Mouse (Mus musculus) brain, embryonic 14.5 days (tissue): Measurements from ENCODE around the gene Sgcb. TPM values are rescaled to one million over a fixed set of nuclear protein-coding genes. Genes with fewer than 3 reads are reported as not detected.

Source experiments
- DNase-seq: peaks from one replicate; pipeline ENCODE4 v3.0.0-alpha.2; 2011; ENCODE audit warnings: low read depth
- CTCF ChIP-seq: fragments of 200-500 bp; IDR thresholded peaks from 2 replicates; pipeline ENCODE4 v1.5.1; 2012; ENCODE audit warnings: inconsistent platforms, mild to moderate bottlenecking, moderate library complexity, borderline replicate concordance; ENCODE audit not compliant: insufficient read depth, insufficient read length; ENCODE audit errors: extremely low read depth
- POLR2A ChIP-seq: fragments of 200-500 bp; IDR thresholded peaks from 2 replicates; pipeline ENCODE4 v1.6.1; 2012; ENCODE audit warnings: mild to moderate bottlenecking, inconsistent platforms, borderline replicate concordance; ENCODE audit not compliant: poor library complexity, insufficient read depth, insufficient read length, severe bottlenecking; ENCODE audit errors: extremely low read depth
- polyA plus RNA-seq: library from polyadenylated mRNA; depleted of rRNA; stranded (reverse); fragments of >200 nt; gene quantifications from 2 replicates; pipeline ENCODE4 v1.2.3, GENCODE M21; 2012; rRNA removed

Gene Sgcb
- polyA plus RNA-seq, 1 experiment, result 20.6 TPM

DNA sequence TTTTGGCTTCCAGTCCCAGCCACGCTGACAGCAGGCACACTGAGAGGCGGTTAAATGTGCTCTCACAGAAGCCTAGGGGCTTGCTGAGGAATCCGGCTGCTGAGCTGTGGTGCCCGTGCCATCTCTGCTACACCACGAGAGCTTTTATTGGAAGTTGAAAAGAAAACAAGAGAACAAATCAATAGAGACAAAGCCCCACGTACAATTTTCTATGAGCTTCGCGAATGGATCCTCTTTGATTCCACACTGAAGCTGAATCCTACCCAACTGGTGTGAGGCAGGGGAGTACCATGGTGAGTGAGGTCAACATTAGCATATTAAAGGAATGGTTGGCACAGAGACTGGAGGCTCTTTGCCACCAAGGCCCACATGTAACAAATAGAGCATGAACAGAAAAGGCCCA, 46.2 kb downstream of the Sgcb start:
- TF ChIP-seq CTCF (no peak), POLR2A (no peak)
- DNase-seq, result peak; percentile 71

DNA sequence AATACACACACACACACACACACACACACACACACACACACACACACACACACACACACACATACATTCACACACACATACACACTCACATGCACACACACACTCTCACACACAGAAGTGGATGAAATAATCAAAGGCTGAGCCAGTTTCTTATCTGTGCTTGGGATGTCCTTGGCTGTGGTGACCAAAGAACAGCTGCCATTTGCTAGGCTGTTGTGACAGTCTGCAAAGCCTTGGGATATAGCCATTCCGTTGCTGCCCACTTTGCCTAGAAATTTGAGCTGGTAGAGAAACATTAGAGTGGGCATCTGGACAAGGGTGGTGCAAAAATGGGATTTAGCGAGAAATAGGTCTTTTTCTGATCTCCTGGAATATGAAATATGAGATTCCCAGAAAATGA, 47.6 kb downstream of the Sgcb start:
- TF ChIP-seq CTCF (no peak), POLR2A (no peak)
- no peak for DNase-seq

DNA sequence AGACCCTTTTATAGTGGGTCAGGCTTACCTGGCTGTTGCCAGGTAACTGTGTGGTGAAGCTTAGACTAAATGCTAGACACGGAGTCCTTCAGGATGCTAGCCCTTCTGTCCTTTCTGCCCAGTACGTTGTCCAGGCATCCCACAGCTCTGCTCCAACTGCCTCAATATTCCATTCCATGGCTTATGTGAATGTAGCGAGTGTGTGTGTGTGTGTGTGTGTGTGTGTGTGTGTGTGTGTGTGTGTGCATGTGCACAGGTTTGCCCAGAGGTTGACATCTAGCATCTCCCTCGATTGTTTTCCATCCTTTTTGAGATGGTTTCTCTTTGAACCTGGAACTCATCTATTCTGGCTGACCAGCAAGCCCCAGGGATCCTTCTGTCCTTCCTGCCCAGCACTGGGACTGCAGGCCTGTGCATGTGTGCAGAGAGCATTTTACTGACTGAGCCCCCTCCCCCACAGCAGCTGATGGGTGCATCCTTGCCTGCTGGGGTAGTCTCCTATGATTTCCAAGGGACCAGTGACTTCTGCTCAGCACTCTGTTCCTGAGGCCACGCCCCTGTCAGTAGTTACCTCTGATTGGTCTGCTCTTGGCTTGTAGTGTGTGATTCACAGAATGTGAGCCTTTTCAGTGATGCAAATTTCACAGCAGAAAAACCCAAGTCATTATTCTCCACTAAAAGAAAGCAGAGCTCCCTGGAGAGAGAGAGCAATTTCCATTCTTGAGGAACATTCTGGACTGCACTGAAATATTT, 48.5 kb downstream of the Sgcb start:
- DNase-seq, result peak; percentile 73
- TF ChIP-seq CTCF, result no peak
- no peak for TF ChIP-seq POLR2A

DNA sequence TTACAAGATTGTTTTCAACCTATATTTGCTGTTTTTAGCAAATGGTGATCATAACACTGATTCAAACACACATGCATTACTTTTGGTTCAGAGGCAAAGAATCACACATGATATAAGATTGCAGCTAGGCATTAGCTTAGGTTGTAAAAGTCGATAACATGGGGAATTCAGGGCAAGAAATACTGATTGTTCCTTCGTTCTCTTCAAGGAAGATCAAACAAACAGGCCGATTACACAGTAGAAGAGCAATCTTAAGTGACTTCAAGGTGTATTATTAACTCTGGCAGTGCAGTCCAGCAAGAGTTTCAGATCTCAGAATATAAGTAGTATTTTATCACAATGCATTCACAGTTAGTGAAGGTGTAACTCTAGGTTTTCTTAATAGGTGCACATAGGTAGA, 60.5 kb downstream of the Sgcb start:
- TF ChIP-seq POLR2A (no peak), CTCF (no peak)
- no peak for DNase-seq

DNA sequence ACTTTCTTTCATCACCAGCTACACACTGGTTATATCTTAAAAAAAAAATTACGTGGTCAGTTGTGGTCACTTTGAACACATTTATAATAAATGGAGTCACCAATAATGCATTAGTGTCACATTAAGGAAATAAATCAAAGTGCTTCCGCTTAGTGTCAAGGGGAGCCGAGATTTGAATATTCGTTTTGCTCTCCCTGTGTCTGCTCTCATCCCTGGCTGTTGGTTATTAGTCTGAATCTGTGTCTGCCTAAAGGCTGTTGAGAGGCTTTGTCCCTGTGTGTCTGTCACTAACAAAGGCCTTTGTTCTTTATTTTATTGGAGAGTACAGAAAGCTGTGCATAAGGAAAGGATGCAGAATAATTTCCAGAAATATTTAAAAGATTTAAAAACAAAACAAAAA, 61.0 kb downstream of the Sgcb start:
- no peak for DNase-seq
- TF ChIP-seq CTCF, result no peak
- TF ChIP-seq POLR2A, result no peak

DNA sequence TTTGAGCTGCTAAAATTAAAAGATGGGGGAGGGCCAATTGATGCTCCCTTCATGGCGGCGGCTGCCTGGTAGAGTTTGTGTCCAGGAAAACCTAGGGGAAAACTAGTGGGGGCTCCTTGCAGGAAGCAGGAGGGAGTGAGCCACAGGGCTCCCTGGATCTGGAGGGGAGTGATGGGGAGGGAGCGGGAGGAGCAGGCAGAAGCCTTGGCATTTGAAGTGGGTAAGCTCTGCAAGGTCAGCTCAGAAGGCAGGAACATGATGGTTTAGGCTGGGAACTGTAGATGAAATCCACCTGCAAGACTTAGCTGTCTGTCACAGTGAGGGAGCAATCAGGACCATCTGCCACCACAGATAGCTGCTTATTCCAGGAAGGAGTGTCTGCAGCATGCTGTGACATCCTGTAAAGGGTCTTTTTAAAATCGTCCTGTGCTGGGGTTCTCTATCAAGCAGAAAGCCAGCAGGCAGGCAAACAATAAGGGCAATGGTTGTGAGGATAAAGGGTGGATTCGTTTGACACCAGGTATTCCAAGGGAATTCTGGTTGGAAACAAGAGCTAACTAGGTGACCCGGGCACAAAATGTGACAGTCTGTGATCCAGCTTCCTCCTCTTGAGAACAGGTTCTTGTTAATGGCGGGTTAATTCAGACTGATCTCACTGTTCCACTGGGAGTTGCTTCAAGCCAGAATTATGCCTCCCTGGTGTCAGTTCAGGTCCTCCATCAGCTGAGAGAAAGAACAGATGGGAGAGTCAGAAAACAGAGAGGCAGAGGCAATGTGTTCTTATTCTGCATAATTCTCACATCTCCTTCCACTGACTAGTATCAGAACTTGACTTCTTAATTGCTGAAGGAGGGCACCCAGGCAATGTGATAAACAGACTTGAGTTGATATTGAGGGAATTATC, 62.1 kb downstream of the Sgcb start:
- TF ChIP-seq CTCF (no peak), POLR2A (no peak)
- DNase-seq, result peak; percentile 85

DNA sequence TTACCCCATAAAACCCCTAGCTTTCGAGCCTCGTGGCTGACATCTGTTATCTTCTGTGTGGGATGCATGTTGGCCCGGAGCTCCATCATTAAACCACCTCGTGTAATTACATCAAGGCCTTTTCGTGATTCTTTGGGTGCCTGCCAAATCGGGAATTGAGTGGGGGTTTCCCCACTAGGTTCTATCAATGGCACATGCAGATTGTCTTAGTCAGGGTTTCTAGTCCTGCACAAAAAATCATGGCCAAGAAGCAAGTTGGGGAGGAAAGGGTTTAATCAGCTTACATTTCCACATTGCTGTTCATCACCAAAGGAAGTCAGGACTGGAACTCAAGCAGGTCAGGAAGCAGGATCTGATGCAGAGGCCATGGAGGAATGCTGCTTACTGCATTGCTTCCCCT, 63.6 kb downstream of the Sgcb start:
- DNase-seq, result peak; percentile 57

Other genes with a start within 250 kb of the Sgcb start
- 0.08 and 0.25 TPM in 2 replicates for gene Cwh43, start 241.7 kb downstream of the Sgcb start, polyA plus RNA-seq
- gene Dcun1d4, start 166.8 kb downstream of the Sgcb start, polyA plus RNA-seq, result 33.5 and 43.7 TPM in 2 replicates
- 0.04 and 0.05 TPM in 2 replicates for gene Lrrc66, start 15.3 kb downstream of the Sgcb start, polyA plus RNA-seq
- 0.58 and 1.7 TPM in 2 replicates for gene Spata18, start 3.6 kb upstream of the Sgcb start, polyA plus RNA-seq